Mouse (Mus musculus) heart, adult 2 months (tissue): ENCODE measurements at regions not wholly inside any gene's neighbourhood (a gene's known extent, or its start where the extent isn't known, plus 50 kb on each side); places are given as distances from the start of the nearest gene placed in this dataset.

Experiments
- DNase-seq, 2 experiments: peaks; one replicate each; pipeline ENCODE4 v3.0.0; 2021
- H3K27ac ChIP-seq: fragments of 200-600 bp; 2 replicates; pipeline ENCODE4 v1.8.1; 2022
- H3K27me3 ChIP-seq: fragments of 200-500 bp; 2 replicates; pipeline ENCODE4 v1.6.1; 2012; ENCODE audit warnings: mild to moderate bottlenecking, low read length, inconsistent platforms, mixed read lengths; ENCODE audit not compliant: control insufficient read depth, insufficient read depth
- H3K36me3 ChIP-seq: fragments of 200-500 bp; 2 replicates; pipeline ENCODE4 v1.6.1; 2012; ENCODE audit warnings: low read length, inconsistent platforms; ENCODE audit not compliant: control insufficient read depth, insufficient read depth
- H3K4me1 ChIP-seq: fragments of 200-500 bp; 2 replicates; pipeline ENCODE4 v1.6.1; 2011; ENCODE audit warnings: low read length; ENCODE audit not compliant: control insufficient read depth, insufficient read depth
- H3K4me3 ChIP-seq: fragments of 200-600 bp; 2 replicates; pipeline ENCODE4 v1.8.1; 2022
- H3K79me2 ChIP-seq: fragments of 200-500 bp; replicated peaks from 2 replicates; pipeline ENCODE4 v1.6.1; 2012; ENCODE audit warnings: mild to moderate bottlenecking, inconsistent platforms, low read length, moderate library complexity, mixed read lengths; ENCODE audit not compliant: control insufficient read depth, insufficient read depth
- H3K9ac ChIP-seq: fragments of 200-500 bp; 2 replicates; pipeline ENCODE4 v1.6.1; 2012; ENCODE audit warnings: low read depth, mild to moderate bottlenecking, control low read depth, inconsistent platforms, low read length, mixed read lengths
- CTCF ChIP-seq: fragments of 200-600 bp; IDR thresholded peaks from 2 replicates; pipeline ENCODE4 v1.8.1; 2022; ENCODE audit warnings: antibody characterized with exemption, mild to moderate bottlenecking, moderate library complexity
- EP300 ChIP-seq: fragments of 200-500 bp; IDR thresholded peaks from 2 replicates; pipeline ENCODE4 v1.6.1; 2011; ENCODE audit warnings: low read depth, low read length, control low read depth; ENCODE audit not compliant: insufficient read depth
- POLR2A ChIP-seq: fragments of 200-500 bp; IDR thresholded peaks from 2 replicates; pipeline ENCODE4 v1.6.1; 2011; ENCODE audit warnings: mild to moderate bottlenecking, low read depth, low read length, control low read depth; ENCODE audit not compliant: insufficient read depth
- WGBS: fragments of 180-500 bp; shearing (Covaris S2); methylation state at CpG from one replicate; pipeline ENCODE4 v1.1.7; 2018; 5-methylcytosine and 5-hydroxymethylcytosine counted together
- intact Hi-C: fragments of 180-260 bp; cut with DNase I; formaldehyde crosslinking; loops from one replicate; pipeline ENCODE4 v1.15.1; 2025

DNA sequence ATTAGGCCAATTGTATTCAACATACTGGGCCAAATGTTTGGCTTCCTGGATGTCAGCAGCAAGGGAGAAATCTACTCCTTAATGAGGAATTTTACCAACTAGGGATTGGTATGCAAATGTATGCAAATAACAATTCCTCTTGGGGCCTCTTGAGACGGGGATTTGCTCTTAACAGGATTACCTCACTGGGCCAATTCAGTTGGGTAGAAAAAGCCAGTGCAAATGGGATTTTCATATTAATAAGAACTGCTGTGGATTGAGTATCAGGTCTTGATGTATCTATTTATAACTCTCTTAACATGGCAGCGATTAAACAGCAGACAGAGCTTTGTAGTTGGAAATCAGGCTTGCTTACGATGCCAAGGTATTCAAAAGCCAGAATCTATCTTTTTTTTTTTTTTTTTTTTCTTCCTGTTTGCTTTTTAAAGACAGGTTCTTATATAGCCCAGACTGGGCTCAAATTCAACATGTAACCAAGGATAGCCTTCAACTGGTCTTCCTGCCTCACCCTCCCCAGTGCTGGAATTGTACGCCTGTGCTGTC is 95.7 kb upstream of the Fam174b start:
- Histone ChIP-seq H3K9ac (no peak overlapping the region), H3K4me1 (peaks cover 1% of the 10 kb centered on the region), H3K4me3 (no peak overlapping the region), H3K79me2 (no peaks in the 10 kb centered on the region), H3K36me3 (no peaks in the 10 kb centered on the region), H3K27me3 (no peaks in the 10 kb centered on the region), H3K27ac (no peak overlapping the region)
- intact Hi-C loops = no loop called here
- DNase-seq = no peak
- WGBS = 15% methylated on average over 4 of the region's 4 CpGs
- TF ChIP-seq POLR2A (no peak), EP300 (no peak), CTCF (no peak)

DNA sequence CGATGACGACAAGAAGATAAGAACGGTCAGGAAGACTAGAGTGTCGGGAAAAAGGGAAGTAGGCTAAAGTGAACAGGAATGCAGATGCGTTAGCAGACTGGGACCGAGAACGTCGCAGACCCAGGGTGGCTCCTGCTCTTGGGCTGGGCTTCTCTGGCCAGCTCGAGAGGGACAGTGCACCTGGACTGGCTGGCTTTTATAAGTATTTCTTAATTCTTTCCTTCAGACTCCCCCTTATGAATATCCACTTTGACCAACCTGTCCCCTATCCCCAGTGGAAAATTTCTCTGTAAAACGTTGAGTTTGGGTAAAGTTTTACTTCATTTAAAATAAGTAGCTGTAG is 96.1 kb upstream of the Fam174b start:
- Histone ChIP-seq H3K4me3 (no peak overlapping the region), H3K27me3 (no peaks in the 10 kb centered on the region), H3K27ac (no peak overlapping the region), H3K79me2 (no peaks in the 10 kb centered on the region), H3K36me3 (no peaks in the 10 kb centered on the region), H3K9ac (no peak overlapping the region), H3K4me1 (peaks cover 1% of the 10 kb centered on the region)
- intact Hi-C loops = no loop called here
- no peak for DNase-seq
- no peak for TF ChIP-seq EP300
- TF ChIP-seq POLR2A = no peak
- no peak for TF ChIP-seq CTCF
- WGBS = 65% methylated on average over 10 of the region's 10 CpGs

DNA sequence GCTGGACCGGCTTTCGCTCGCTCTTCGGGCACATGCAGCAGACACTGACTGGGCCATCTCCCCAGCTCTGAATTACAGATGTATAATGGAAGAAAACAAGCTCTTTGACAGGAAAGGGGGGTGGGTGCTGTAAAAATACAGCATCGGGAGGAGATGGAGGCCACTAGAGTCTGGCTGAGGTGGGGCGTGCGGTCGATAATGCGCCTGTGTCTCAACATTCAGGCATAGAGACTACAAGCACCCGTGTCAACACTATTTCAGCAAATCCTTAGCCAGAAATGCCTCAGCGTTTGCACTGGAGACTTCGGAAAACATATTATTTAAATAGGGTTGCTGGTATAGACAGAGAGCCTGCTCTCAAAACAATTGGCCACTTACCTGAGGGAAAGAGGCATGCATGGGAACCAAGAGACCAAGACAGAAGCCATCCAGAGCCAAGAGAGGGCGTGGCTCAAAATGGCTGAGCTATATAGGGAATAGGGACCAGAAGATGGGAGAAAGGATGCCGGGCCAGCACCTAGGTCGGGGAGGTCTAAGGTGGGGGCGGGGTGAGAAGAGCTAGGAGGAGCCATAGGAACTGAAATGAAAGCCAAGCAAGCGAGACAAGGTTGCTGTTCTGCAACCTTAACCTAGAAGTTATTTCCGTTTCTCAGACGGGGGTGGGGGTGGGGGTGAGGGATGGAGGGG is 96.7 kb upstream of the Fam174b start:
- no peaks in the 10 kb centered on the region for H3K36me3 ChIP-seq
- H3K79me2 ChIP-seq = no peaks in the 10 kb centered on the region
- 85% methylated on average over 19 of the region's 19 CpGs for WGBS
- H3K27me3 ChIP-seq = no peaks in the 10 kb centered on the region
- H3K27ac ChIP-seq = no peak overlapping the region
- no peak overlapping the region for H3K9ac ChIP-seq
- TF ChIP-seq CTCF = no peak
- peaks cover 1% of the 10 kb centered on the region for H3K4me1 ChIP-seq
- DNase-seq = no peak
- H3K4me3 ChIP-seq = no peak overlapping the region
- intact Hi-C loops = no loop called here

DNA sequence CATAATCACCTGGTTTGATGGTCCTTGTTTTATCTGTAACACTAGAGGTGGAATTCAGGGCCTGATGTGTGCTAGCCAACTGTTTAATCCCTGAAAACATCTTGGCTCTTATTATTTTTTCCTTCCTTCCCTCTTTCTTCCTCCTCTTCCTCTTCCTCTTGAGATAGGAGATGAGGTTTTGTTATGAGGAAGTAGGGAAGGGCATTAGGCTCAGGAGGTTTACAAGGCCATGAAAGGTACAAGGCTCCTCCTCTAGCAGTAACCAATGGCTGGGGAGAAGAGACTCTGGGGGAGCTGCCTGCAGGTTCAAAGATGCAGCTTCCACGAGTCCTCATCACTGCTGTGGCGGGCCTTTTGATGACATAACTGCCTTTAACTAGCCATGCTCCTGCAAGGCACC is 98.6 kb upstream of the Chd2 start:
- H3K27ac ChIP-seq = no peak overlapping the region
- H3K9ac ChIP-seq = no peak overlapping the region
- no peaks in the 10 kb centered on the region for H3K36me3 ChIP-seq
- TF ChIP-seq EP300 (no peak), POLR2A (no peak), CTCF (no peak)
- DNase-seq = no peak
- WGBS = 72% methylated on average over 2 of the region's 2 CpGs
- no peak overlapping the region for H3K4me3 ChIP-seq
- intact Hi-C loops = no loop called here
- no peaks in the 10 kb centered on the region for H3K79me2 ChIP-seq
- peaks cover 1% of the 10 kb centered on the region for H3K4me1 ChIP-seq
- no peaks in the 10 kb centered on the region for H3K27me3 ChIP-seq

DNA sequence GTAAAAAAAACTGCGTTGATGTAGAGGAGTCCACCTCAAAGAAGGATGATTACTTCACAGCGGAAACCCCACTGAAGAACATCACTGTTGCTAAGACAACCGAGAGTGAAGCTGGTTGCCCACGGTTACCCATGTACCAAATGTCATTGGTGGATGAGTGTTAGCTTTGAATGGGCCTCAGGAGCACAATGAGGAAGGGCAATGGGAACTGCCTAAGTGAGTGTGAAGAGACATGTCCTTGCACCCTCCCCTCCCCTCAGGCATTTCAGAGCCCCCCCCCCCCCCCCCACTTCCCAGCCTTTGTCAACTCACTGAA is 96.1 kb upstream of the Chd2 start:
- TF ChIP-seq CTCF (no peak), POLR2A (no peak), EP300 (no peak)
- DNase-seq = no peak
- 87% methylated on average over 4 of the region's 4 CpGs for WGBS
- H3K4me1 ChIP-seq = no peaks in the 10 kb centered on the region
- no peaks in the 10 kb centered on the region for H3K27me3 ChIP-seq
- H3K36me3 ChIP-seq = no peaks in the 10 kb centered on the region
- intact Hi-C loops = no loop called here
- H3K4me3 ChIP-seq = no peak overlapping the region
- no peaks in the 10 kb centered on the region for H3K79me2 ChIP-seq
- H3K9ac ChIP-seq = no peak overlapping the region
- H3K27ac ChIP-seq = no peak overlapping the region

- 89% methylated on average over 5 of the region's 5 CpGs for WGBS
- H3K9ac ChIP-seq = no peak overlapping the region
- TF ChIP-seq CTCF (no peak), POLR2A (no peak), EP300 (no peak)
- H3K27me3 ChIP-seq = no peaks in the 10 kb centered on the region
- intact Hi-C loops = no loop called here
- no peaks in the 10 kb centered on the region for H3K4me1 ChIP-seq
- H3K4me3 ChIP-seq = no peak overlapping the region
- DNase-seq = no peak
- H3K79me2 ChIP-seq = no peaks in the 10 kb centered on the region
- no peak overlapping the region for H3K27ac ChIP-seq
- H3K36me3 ChIP-seq = no peaks in the 10 kb centered on the region
Observed at GRCm38 (mm10) chr7:73637101-73637809, 95.6 kb upstream of the Chd2 start.
